Mouse (Mus musculus) testis, adult 2 months (tissue): Measurements from ENCODE around the gene Reep3.

Source experiments
- CTCF ChIP-seq: fragments of 200-500 bp; IDR thresholded peaks from 2 replicates; pipeline ENCODE4 v1.5.1; 2012; ENCODE audit warnings: low read depth, mild to moderate bottlenecking, inconsistent platforms, low read length, moderate library complexity; ENCODE audit not compliant: control insufficient read depth, insufficient read depth, insufficient replicate concordance
- POLR2A ChIP-seq: fragments of 200-500 bp; IDR thresholded peaks from 2 replicates; pipeline ENCODE4 v1.6.1; 2012; ENCODE audit warnings: low read depth, mild to moderate bottlenecking, inconsistent platforms, low read length, moderate library complexity; ENCODE audit not compliant: control insufficient read depth

DNA sequence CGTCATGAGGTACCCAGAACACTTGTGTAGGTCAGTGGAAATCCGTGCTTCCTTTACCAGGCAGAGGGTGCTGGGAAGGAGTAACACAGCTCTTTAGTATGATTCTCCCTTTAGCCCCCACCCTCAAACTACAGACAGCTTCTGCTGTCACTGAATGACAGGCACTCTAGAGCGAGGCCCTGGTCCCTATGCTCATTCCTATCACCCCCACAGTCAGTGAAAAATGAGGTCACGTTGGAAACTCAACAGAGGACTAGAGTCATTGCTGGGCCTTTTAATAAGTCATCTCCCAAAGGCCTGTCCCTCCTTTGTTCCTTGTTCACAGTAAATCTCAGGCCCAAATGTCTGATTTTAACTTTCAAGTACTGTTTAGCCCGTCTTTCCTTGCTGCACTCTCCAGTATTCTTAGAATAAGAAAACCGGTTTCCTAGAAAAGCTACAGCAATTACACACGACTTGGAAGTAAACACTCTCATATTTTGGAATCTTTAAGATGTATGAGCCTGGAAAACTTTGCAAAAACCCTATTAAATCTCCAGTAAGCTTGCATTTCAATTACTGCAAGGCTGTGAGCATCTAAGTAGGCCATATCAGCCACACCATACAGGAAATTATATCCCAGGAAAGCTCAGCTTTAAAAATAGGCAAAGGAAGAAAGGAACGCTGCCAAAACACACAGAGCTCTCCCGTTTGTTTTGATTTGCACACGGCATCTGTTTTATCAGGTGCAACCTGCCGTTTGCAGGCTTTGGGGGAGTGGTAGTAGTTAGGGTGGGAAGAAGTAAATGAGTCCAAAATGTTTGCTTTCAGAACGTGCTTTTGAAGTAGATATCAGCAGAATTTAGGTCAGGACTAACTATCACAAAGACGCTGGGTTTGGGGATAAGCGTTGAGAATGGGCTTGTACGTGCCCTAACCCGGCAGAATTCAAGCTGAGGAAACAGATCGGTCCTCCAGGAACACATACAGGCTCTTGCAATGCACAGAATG lies 40.6 kb downstream of the Reep3 start:
- TF ChIP-seq CTCF (no peak), POLR2A (no peak)
